Mouse (Mus musculus): ENCODE measurements around the gene Higd1c. TPM values are rescaled to one million over a fixed set of nuclear protein-coding genes. Genes with fewer than 3 reads are reported as not detected.
A peak's percentile ranks its signal among the peaks of the same experiment; 100 is the strongest.

Gene Higd1c
- polyA plus RNA-seq, 1 experiment from 2014 or later = not detected

DNA sequence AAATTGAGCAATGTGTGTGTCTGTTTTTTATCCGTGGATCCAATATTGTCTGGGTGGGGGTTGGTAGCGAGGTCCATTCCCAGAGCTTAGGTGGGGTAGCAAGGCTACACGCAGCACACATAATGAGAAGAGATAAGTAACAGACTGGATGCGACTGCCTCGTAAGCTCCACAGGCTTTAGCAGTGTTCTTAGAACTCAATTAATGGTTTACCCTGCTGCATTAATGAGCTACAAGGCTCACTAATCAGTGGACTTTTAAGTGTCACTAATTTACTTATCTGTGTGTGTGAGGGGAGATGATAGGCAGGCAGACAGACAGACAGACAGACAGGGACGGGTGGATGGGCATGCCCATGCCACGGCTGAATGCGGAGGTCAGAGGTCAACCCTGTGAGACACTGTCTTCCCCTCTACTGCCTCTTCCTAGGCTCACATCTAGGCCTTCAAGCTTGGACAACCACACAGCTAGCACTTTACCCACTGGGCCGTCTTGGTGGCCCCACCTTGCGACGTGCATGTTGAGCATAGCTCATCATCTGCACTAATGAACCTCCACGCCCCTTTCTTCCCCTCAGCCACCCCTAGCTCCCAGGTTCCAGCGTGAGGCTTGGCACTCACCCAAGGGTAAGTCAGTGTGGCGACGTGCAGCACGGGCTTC lies 36.4 kb downstream of the Higd1c start:
- ATAC-seq = peak; percentile 55
- Histone ChIP-seq H3K4me3 (ENCODE audit: low read length) (no peak overlapping the region), H3K36me3 (ENCODE audit: control insufficient read depth, insufficient read depth, low read length) (peaks cover 31% of the 10 kb centered on the region), H3K9ac (ENCODE audit: low read depth, low read length) (no peak overlapping the region), H3K27me3 (replicated peaks; ENCODE audit: control insufficient read depth, insufficient read depth, low read length) (no peaks in the 10 kb centered on the region), H3K9me3 (ENCODE audit: control insufficient read depth, low read length) (no peaks in the 10 kb centered on the region), H3K4me1 (ENCODE audit: control insufficient read depth, insufficient read depth, low read length) (peaks cover 3% of the 10 kb centered on the region), H3K27ac (ENCODE audit: low read length) (no peak overlapping the region), H3K4me2 (ENCODE audit: low read depth, low read length) (no peak overlapping the region)
- 77% methylated on average over 16 of the region's 16 CpGs for WGBS

- Histone ChIP-seq H3K36me3 (ENCODE audit: control insufficient read depth, insufficient read depth, low read length) (peaks cover 29% of the 10 kb centered on the region), H3K9ac (ENCODE audit: low read depth, low read length) (peak overlapping the region; percentile 54; the same call in 1 of the 2 replicates), H3K4me2 (ENCODE audit: low read depth, low read length) (peak overlapping the region; percentile 28; the same call in 1 of the 2 replicates), H3K4me1 (ENCODE audit: control insufficient read depth, insufficient read depth, low read length) (peaks cover 10% of the 10 kb centered on the region), H3K4me3 (ENCODE audit: low read length) (peak overlapping the region; percentile 31), H3K27me3 (replicated peaks; ENCODE audit: control insufficient read depth, insufficient read depth, low read length) (no peaks in the 10 kb centered on the region), H3K9me3 (ENCODE audit: control insufficient read depth, low read length) (no peaks in the 10 kb centered on the region), H3K27ac (ENCODE audit: low read length) (peak overlapping the region; percentile 16; the same call in 1 of the 2 replicates)
- 91% methylated on average over 4 of the region's 4 CpGs for WGBS
- no peak for ATAC-seq
Measured at GRCm38 (mm10) chr15:100401811-100402210, 37.5 kb downstream of the Higd1c start.

DNA sequence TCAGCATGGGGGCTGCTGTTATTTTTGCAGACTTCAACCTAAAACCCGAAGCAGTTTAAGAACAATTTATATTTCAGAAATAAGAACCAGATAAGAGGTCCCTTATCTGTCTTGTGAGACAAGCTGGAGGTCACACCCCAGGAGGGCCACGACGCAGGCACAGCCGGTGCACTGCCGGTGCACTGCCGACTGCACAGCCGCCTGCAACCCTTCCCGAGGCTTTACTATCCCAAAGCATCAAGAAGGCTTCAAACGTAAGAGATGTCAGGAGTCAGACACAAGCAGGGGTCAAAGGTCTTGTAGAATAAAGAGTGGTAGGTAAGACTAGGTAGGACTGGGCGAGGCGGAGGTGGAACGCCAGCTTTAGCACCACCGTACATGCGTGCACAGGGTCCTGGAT lies 38.0 kb downstream of the Higd1c start:
- 74% methylated on average over 14 of the region's 14 CpGs for WGBS
- Histone ChIP-seq H3K4me2 (ENCODE audit: low read depth, low read length) (peak overlapping the region; percentile 28; the same call in 1 of the 2 replicates), H3K9ac (ENCODE audit: low read depth, low read length) (peak overlapping the region; percentile 54; the same call in 1 of the 2 replicates), H3K27ac (ENCODE audit: low read length) (peak overlapping the region; percentile 72), H3K36me3 (ENCODE audit: control insufficient read depth, insufficient read depth, low read length) (peaks cover 29% of the 10 kb centered on the region), H3K9me3 (ENCODE audit: control insufficient read depth, low read length) (no peaks in the 10 kb centered on the region), H3K27me3 (replicated peaks; ENCODE audit: control insufficient read depth, insufficient read depth, low read length) (no peaks in the 10 kb centered on the region), H3K4me1 (ENCODE audit: control insufficient read depth, insufficient read depth, low read length) (peaks cover 10% of the 10 kb centered on the region), H3K4me3 (ENCODE audit: low read length) (peak overlapping the region; percentile 31)
- no peak for ATAC-seq

DNA sequence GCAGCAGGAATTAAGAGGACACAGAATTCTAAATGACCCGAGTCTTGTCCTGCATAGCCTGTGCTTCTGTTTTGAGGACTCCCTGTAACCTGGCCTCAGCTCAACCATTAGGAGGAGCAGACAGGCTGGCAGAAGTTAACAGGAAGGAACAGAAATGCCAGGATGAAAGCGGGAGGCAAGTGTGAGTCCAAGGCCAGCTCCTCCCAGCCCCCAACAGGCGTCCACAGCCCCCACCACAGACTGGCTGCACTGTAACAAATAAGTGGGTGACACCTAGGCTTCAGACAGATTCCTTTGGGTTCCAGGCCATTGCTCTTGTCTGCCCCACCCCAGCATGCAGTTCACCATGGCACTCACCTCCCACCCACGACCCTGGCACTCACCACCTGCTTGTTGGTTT lies 38.5 kb downstream of the Higd1c start:
- H3K4me1 ChIP-seq (ENCODE audit: control insufficient read depth, insufficient read depth, low read length) = peaks cover 10% of the 10 kb centered on the region
- no peaks in the 10 kb centered on the region for H3K27me3 ChIP-seq (replicated peaks; ENCODE audit: control insufficient read depth, insufficient read depth, low read length)
- H3K4me3 ChIP-seq (ENCODE audit: low read length) = peak overlapping the region; percentile 31
- H3K27ac ChIP-seq (ENCODE audit: low read length) = peak overlapping the region; percentile 72
- peaks cover 26% of the 10 kb centered on the region for H3K36me3 ChIP-seq (ENCODE audit: control insufficient read depth, insufficient read depth, low read length)
- H3K4me2 ChIP-seq (ENCODE audit: low read depth, low read length) = no peak overlapping the region
- peak; percentile 1; the same call in 1 of the 2 replicates for ATAC-seq
- peak overlapping the region; percentile 54 for H3K9ac ChIP-seq (ENCODE audit: low read depth, low read length)
- H3K9me3 ChIP-seq (ENCODE audit: control insufficient read depth, low read length) = no peaks in the 10 kb centered on the region
- 88% methylated on average over 4 of the region's 4 CpGs for WGBS

DNA sequence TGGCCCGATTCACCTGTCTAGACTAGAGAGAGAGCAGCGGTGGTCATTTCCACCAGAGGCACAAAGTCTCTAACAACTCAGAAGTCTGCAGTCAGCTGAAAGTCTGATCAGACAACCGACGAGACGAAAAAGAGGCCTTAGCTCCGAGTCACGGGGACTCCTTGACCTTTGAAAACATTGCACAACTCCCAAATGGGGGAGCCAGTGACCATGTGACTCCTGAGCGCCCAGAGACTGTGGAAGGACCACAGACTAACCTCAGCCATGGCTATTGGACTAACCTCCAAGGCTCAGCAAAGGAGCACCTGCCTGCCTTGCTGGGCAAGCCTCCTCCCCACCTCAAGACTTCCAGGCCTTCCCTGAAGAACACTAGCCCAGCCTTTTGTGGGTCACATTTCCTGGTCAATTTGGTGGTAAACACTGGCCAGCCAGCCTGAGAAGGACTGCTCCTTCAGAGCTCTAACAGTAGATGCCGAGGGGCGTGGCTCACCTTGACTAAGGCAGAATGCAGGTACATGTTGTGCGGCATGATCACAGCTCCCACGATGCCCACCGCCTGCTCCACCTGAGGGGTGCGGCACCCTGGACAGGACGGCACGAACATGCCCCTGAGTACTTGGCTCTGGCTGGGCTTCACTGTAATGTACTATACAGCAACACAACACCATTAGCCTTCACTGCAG lies 39.1 kb downstream of the Higd1c start:
- no peaks in the 10 kb centered on the region for H3K9me3 ChIP-seq (ENCODE audit: control insufficient read depth, low read length)
- peaks cover 10% of the 10 kb centered on the region for H3K4me1 ChIP-seq (ENCODE audit: control insufficient read depth, insufficient read depth, low read length)
- H3K9ac ChIP-seq (ENCODE audit: low read depth, low read length) = no peak overlapping the region
- WGBS = 80% methylated on average over 16 of the region's 16 CpGs
- no peak overlapping the region for H3K4me3 ChIP-seq (ENCODE audit: low read length)
- peak; percentile 74 for ATAC-seq
- H3K4me2 ChIP-seq (ENCODE audit: low read depth, low read length) = no peak overlapping the region
- H3K36me3 ChIP-seq (ENCODE audit: control insufficient read depth, insufficient read depth, low read length) = peaks cover 27% of the 10 kb centered on the region
- H3K27ac ChIP-seq (ENCODE audit: low read length) = peak overlapping the region; percentile 72
- H3K27me3 ChIP-seq (replicated peaks; ENCODE audit: control insufficient read depth, insufficient read depth, low read length) = no peaks in the 10 kb centered on the region

- no peak overlapping the region for H3K9ac ChIP-seq (ENCODE audit: low read depth, low read length)
- no peak overlapping the region for H3K4me2 ChIP-seq (ENCODE audit: low read depth, low read length)
- no peak for ATAC-seq
- H3K4me1 ChIP-seq (ENCODE audit: control insufficient read depth, insufficient read depth, low read length) = peaks cover 10% of the 10 kb centered on the region
- peaks cover 22% of the 10 kb centered on the region for H3K36me3 ChIP-seq (ENCODE audit: control insufficient read depth, insufficient read depth, low read length)
- peak overlapping the region; percentile 49 for H3K27ac ChIP-seq (ENCODE audit: low read length)
- H3K4me3 ChIP-seq (ENCODE audit: low read length) = no peak overlapping the region
- H3K27me3 ChIP-seq (replicated peaks; ENCODE audit: control insufficient read depth, insufficient read depth, low read length) = no peaks in the 10 kb centered on the region
- H3K9me3 ChIP-seq (ENCODE audit: control insufficient read depth, low read length) = no peaks in the 10 kb centered on the region
- 64% methylated on average over 5 of the region's 5 CpGs for WGBS
Measured at GRCm38 (mm10) chr15:100406088-100406487, 41.7 kb downstream of the Higd1c start.

DNA sequence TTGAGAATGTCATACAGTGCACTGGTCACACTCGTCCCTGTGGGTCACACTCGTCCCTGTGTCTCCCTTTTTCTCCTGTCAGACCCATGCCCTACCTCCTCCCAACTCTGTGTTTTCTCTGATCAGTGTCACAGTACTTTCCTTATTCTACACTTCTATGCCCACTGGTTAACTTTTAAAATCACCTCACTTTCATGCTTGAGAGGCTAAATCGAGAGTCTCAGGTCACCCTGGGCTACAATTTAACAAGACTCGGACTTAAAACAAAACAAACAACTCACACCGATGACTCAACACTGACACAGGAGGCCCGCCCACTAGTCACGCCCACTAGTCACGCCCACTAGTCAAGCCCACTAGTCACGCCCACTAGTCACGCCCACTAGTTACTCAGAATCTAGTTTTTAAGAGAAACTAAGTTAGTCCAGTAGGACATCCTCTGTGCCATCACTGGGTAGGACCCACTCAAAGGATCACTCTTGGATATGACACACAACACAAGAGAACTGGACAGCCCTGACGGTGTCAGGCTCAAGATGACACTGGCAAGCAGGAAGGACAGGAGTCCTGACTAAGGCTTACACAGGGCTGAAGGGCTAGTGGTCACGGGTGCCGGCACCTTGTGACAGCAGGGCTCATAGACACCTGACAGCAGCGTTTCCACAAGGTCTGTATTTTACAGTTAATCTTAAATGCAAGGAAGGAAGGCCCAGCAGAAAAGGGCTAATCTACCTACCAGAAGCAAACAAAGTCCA lies 46.8 kb downstream of the Higd1c start:
- no peak overlapping the region for H3K4me2 ChIP-seq (ENCODE audit: low read depth, low read length)
- no peak overlapping the region for H3K9ac ChIP-seq (ENCODE audit: low read depth, low read length)
- H3K4me1 ChIP-seq (ENCODE audit: control insufficient read depth, insufficient read depth, low read length) = peaks cover 10% of the 10 kb centered on the region
- no peak overlapping the region for H3K4me3 ChIP-seq (ENCODE audit: low read length)
- no peaks in the 10 kb centered on the region for H3K9me3 ChIP-seq (ENCODE audit: control insufficient read depth, low read length)
- no peaks in the 10 kb centered on the region for H3K27me3 ChIP-seq (replicated peaks; ENCODE audit: control insufficient read depth, insufficient read depth, low read length)
- WGBS = 46% methylated on average over 14 of the region's 14 CpGs
- peaks cover 16% of the 10 kb centered on the region; the same call in 1 of the 2 replicates for H3K36me3 ChIP-seq (ENCODE audit: control insufficient read depth, insufficient read depth, low read length)
- ATAC-seq = peak; percentile 47; the same call in 1 of the 2 replicates
- peak overlapping the region; percentile 63; the same call in 1 of the 2 replicates for H3K27ac ChIP-seq (ENCODE audit: low read length)

GRCm38 (mm10) chr15:100411731-100412130 lies 47.4 kb downstream of the Higd1c start:
- Histone ChIP-seq H3K4me1 (ENCODE audit: control insufficient read depth, insufficient read depth, low read length) (peaks cover 7% of the 10 kb centered on the region), H3K9me3 (ENCODE audit: control insufficient read depth, low read length) (no peaks in the 10 kb centered on the region), H3K27me3 (replicated peaks; ENCODE audit: control insufficient read depth, insufficient read depth, low read length) (no peaks in the 10 kb centered on the region), H3K36me3 (ENCODE audit: control insufficient read depth, insufficient read depth, low read length) (peaks cover 16% of the 10 kb centered on the region; the same call in 1 of the 2 replicates), H3K4me2 (ENCODE audit: low read depth, low read length) (no peak overlapping the region), H3K9ac (ENCODE audit: low read depth, low read length) (no peak overlapping the region), H3K27ac (ENCODE audit: low read length) (peak overlapping the region; percentile 63), H3K4me3 (ENCODE audit: low read length) (no peak overlapping the region)
- no peak for ATAC-seq
- 84% methylated on average over 5 of the region's 5 CpGs for WGBS

DNA sequence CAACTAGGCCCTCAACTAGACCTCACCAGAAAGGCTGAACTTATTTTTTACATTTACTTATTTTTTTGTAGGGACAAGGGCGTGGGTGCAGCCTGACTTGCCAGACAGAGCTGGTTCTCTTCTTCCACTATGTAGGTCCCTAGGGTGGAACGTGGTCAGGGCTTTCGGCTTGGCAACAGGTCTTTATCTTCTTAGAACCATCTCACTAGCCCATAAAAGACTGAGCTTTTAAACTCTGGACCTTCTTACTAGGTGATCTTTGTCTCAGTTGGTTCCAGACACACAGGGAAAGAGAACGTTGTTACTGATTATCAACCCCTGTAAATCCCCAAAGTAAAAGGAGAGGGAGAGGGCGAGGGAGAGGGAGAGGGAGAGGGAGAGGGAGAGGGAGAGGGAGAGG lies 49.0 kb downstream of the Higd1c start:
- 65% methylated on average over 4 of the region's 5 CpGs for WGBS
- peak overlapping the region; percentile 29; the same call in 1 of the 2 replicates for H3K27ac ChIP-seq (ENCODE audit: low read length)
- no peak overlapping the region for H3K4me2 ChIP-seq (ENCODE audit: low read depth, low read length)
- H3K9ac ChIP-seq (ENCODE audit: low read depth, low read length) = no peak overlapping the region
- no peaks in the 10 kb centered on the region for H3K27me3 ChIP-seq (replicated peaks; ENCODE audit: control insufficient read depth, insufficient read depth, low read length)
- no peaks in the 10 kb centered on the region for H3K9me3 ChIP-seq (ENCODE audit: control insufficient read depth, low read length)
- H3K4me1 ChIP-seq (ENCODE audit: control insufficient read depth, insufficient read depth, low read length) = peaks cover 10% of the 10 kb centered on the region
- H3K36me3 ChIP-seq (ENCODE audit: control insufficient read depth, insufficient read depth, low read length) = peaks cover 9% of the 10 kb centered on the region; the same call in 1 of the 2 replicates
- ATAC-seq = 0 out of 2 replicates have a peak, but pooled peaks have one; percentile 16
- no peak overlapping the region for H3K4me3 ChIP-seq (ENCODE audit: low read length)
